Mouse (Mus musculus) CH12.LX (cell line): Measurements from ENCODE around the gene Creb3. TPM values are rescaled to one million over a fixed set of nuclear protein-coding genes. Genes with fewer than 3 reads are reported as not detected.

Experiments used
- DNase-seq: peaks from one replicate; pipeline ENCODE4 v3.0.0-alpha.2; 2013; ENCODE audit errors: extremely low read depth
- H3K27ac ChIP-seq: 2 replicates; pipeline ENCODE4 v1.5.1; 2012; ENCODE audit warnings: low read depth, mild to moderate bottlenecking, control low read depth, moderate library complexity; ENCODE audit not compliant: insufficient read depth
- H3K27me3 ChIP-seq: replicated peaks from 2 replicates; pipeline ENCODE3; 2012; ENCODE audit warnings: inconsistent platforms
- H3K36me3 ChIP-seq, 2 experiments: replicated peaks in 1 of 2; 2 replicates each; pipeline versions ENCODE3 to v1.6.1; 2012; ENCODE audit warnings: inconsistent platforms in 1 of 2, low read length in 1 of 2, mild to moderate bottlenecking in 1 of 2, mixed read lengths in 1 of 2, moderate library complexity in 1 of 2; ENCODE audit not compliant: control insufficient read depth in 1 of 2, insufficient read depth in 1 of 2
- H3K4me1 ChIP-seq, 2 experiments: 2 replicates each; pipeline ENCODE4 v1.6.1; 2012; ENCODE audit warnings: inconsistent platforms in 1 of 2, moderate library complexity in 1 of 2; ENCODE audit not compliant: insufficient read depth in 2 of 2, control insufficient read depth in 1 of 2
- H3K4me2 ChIP-seq: 2 replicates; pipeline ENCODE4 v1.6.1; 2012; ENCODE audit warnings: low read depth, mild to moderate bottlenecking, control low read depth; ENCODE audit not compliant: poor library complexity, insufficient read depth, severe bottlenecking
- H3K4me3 ChIP-seq, 3 experiments: fragments of 150-350 bp in 1 of 3; sonication (generic) in 1 of 3; replicated peaks in 1 of 3; 2 replicates each; pipeline versions ENCODE3 to v1.5.1; 2011 to 2012; ENCODE audit warnings: low read depth in 2 of 3, low read length in 2 of 3, mild to moderate bottlenecking in 2 of 3, moderate library complexity in 2 of 3, control low read depth in 1 of 3, improper control_type of control experiment in 1 of 3, inconsistent platforms in 1 of 3, mixed read lengths in 1 of 3; ENCODE audit not compliant: poor library complexity in 1 of 3
- H3K79me2 ChIP-seq: replicated peaks from 2 replicates; pipeline ENCODE4 v1.6.1; 2012; ENCODE audit warnings: mild to moderate bottlenecking, moderate library complexity; ENCODE audit not compliant: control insufficient read depth, poor library complexity, insufficient read depth, severe bottlenecking; ENCODE audit errors: extremely low read depth
- H3K9ac ChIP-seq: 2 replicates; pipeline ENCODE4 v1.6.1; 2012; ENCODE audit warnings: low read depth, mild to moderate bottlenecking, control low read depth, moderate library complexity; ENCODE audit not compliant: insufficient read depth
- H3K9me3 ChIP-seq: replicated peaks from 2 replicates; pipeline ENCODE3; 2012; ENCODE audit warnings: low read length, inconsistent platforms, mixed read lengths
- BHLHE40 ChIP-seq: IDR thresholded peaks from 2 replicates; pipeline ENCODE4 v1.6.1; 2011; ENCODE audit warnings: mild to moderate bottlenecking, low read depth, low read length, improper control_type of control experiment
- CHD1 ChIP-seq: IDR thresholded peaks from 2 replicates; pipeline ENCODE4 v1.6.1; 2012; ENCODE audit warnings: low read depth, low read length, improper control_type of control experiment, inconsistent platforms
- CHD2 ChIP-seq: IDR thresholded peaks from 2 replicates; pipeline ENCODE4 v1.6.1; 2011; ENCODE audit warnings: low read length, improper control_type of control experiment
- CTCF ChIP-seq, 2 experiments: IDR thresholded peaks in 1 of 2; conservative IDR thresholded peaks in 1 of 2; 2 replicates each; pipeline ENCODE4 v1.5.1; 2011 to 2012; ENCODE audit warnings: low read depth in 2 of 2, low read length in 2 of 2, improper control_type of control experiment in 1 of 2, inconsistent platforms in 1 of 2, mild to moderate bottlenecking in 1 of 2, moderate library complexity in 1 of 2
- EP300 ChIP-seq: IDR thresholded peaks from 2 replicates; pipeline ENCODE4 v1.6.1; 2011; ENCODE audit warnings: low read length, improper control_type of control experiment
- ETS1 ChIP-seq: conservative IDR thresholded peaks from 2 replicates; pipeline ENCODE4 v1.6.1; 2012; ENCODE audit warnings: low read depth, mild to moderate bottlenecking, inconsistent platforms, low read length, improper control_type of control experiment, moderate library complexity
- GABPA ChIP-seq: IDR thresholded peaks from 2 replicates; pipeline ENCODE4 v1.6.1; 2012; ENCODE audit warnings: low read depth, low read length, improper control_type of control experiment, inconsistent platforms; ENCODE audit not compliant: insufficient replicate concordance
- HCFC1 ChIP-seq: IDR thresholded peaks from 2 replicates; pipeline ENCODE4 v1.6.1; 2012; ENCODE audit warnings: low read depth, mild to moderate bottlenecking, inconsistent platforms, low read length, improper control_type of control experiment
- JUND ChIP-seq: conservative IDR thresholded peaks from 2 replicates; pipeline ENCODE4 v1.6.1; 2011; ENCODE audit warnings: low read depth, low read length, improper control_type of control experiment
- MAFK ChIP-seq: IDR thresholded peaks from 2 replicates; pipeline ENCODE4 v1.6.1; 2011; ENCODE audit warnings: low read length, improper control_type of control experiment; ENCODE audit not compliant: insufficient replicate concordance
- MAX ChIP-seq: IDR thresholded peaks from 2 replicates; pipeline ENCODE4 v1.6.1; 2011; ENCODE audit warnings: low read length, improper control_type of control experiment
- NRF1 ChIP-seq: IDR thresholded peaks from 2 replicates; pipeline ENCODE4 v1.6.1; 2014; ENCODE audit warnings: low read depth, mild to moderate bottlenecking, inconsistent platforms, low read length, improper control_type of control experiment, moderate library complexity
- POLR2A ChIP-seq: IDR thresholded peaks from 2 replicates; pipeline ENCODE4 v1.6.1; 2011; ENCODE audit warnings: low read depth, mild to moderate bottlenecking, improper control_type of control experiment, low read length
- POLR2AphosphoS2 ChIP-seq: IDR thresholded peaks from 2 replicates; pipeline ENCODE4 v1.6.1; 2011; ENCODE audit warnings: low read depth, low read length, improper control_type of control experiment
- RCOR1 ChIP-seq: conservative IDR thresholded peaks from 2 replicates; pipeline ENCODE4 v1.6.1; 2012; ENCODE audit warnings: low read depth, mild to moderate bottlenecking, inconsistent platforms, low read length, improper control_type of control experiment
- SIN3A ChIP-seq: IDR thresholded peaks from 2 replicates; pipeline ENCODE4 v1.6.1; 2012; ENCODE audit warnings: low read length, improper control_type of control experiment, inconsistent platforms
- TCF12 ChIP-seq: IDR thresholded peaks from 2 replicates; pipeline ENCODE4 v1.6.1; 2014; ENCODE audit warnings: low read depth, mild to moderate bottlenecking, inconsistent platforms, low read length, improper control_type of control experiment
- USF2 ChIP-seq: conservative IDR thresholded peaks from 2 replicates; pipeline ENCODE4 v1.6.1; 2011; ENCODE audit warnings: low read depth, low read length, improper control_type of control experiment
- ZC3H11A ChIP-seq: IDR thresholded peaks from 2 replicates; pipeline ENCODE4 v1.6.1; 2012; ENCODE audit warnings: low read depth, mild to moderate bottlenecking, inconsistent platforms, low read length, improper control_type of control experiment
- ZNF384 ChIP-seq: IDR thresholded peaks from 2 replicates; pipeline ENCODE4 v1.6.1; 2012; ENCODE audit warnings: low read depth, low read length, improper control_type of control experiment, inconsistent platforms
- dilution Hi-C: fragments of 300-500 bp; cut with MboI; formaldehyde crosslinking; loops from 2 replicates; pipeline ENCODE4 v1.14.3; 2020; ENCODE audit warnings: low sequenced_read_pairs; ENCODE audit not compliant: extremely low pct_unique_long_range_greater_than_20kb, extremely low pct_ligation_motif_present
- in situ Hi-C: fragments of 300-500 bp; cut with MboI; formaldehyde crosslinking; loops from 3 replicates; pipeline ENCODE4 v1.14.3; 2019; ENCODE audit warnings: low sequenced_read_pairs, low pct_ligation_motif_present, low pct_unique_long_range_greater_than_20kb, mixed read lengths
- polyA plus RNA-seq: library from polyadenylated mRNA; unstranded; fragments of >175 nt; gene quantifications from 2 replicates; pipeline ENCODE4 v1.2.1, GENCODE M21; 2012; ENCODE audit warnings: low read depth; ENCODE audit not compliant: insufficient read length
- total RNA-seq, 2 experiments: library from RNA; depleted of rRNA; stranded (reverse); fragments of 300-350 nt in 1 of 2; fragments of >200 nt in 1 of 2; gene quantifications; 2 replicates each; pipeline ENCODE4 v1.2.3; 2012 to 2014

The Creb3 gene
- total and polyA plus RNA-seq, 3 experiments = 26.1 to 33.1 (median 32.9) TPM

- Histone ChIP-seq H3K9me3 (no peaks in the 10 kb centered on the region), H3K27ac (no peak overlapping the region), H3K4me3 (no peak overlapping the region), H3K27me3 (no peaks in the 10 kb centered on the region), H3K4me1 (peaks cover 0 to 5% of the 10 kb centered on the region in 2 experiments; a peak in 1 of 4 replicates), H3K4me2 (no peak overlapping the region), H3K9ac (no peak overlapping the region), H3K36me3 (peaks cover 89 to 99% of the 10 kb centered on the region in 2 experiments), H3K79me2 (no peaks in the 10 kb centered on the region)
- in situ Hi-C loops (no loop called here), dilution Hi-C loops (no loop called here)
- TF ChIP-seq CTCF (conservative IDR thresholded peaks at IDR 0.05 in 1 of 2, IDR thresholded peaks at IDR 0.05 in 1 of 2; ENCODE audit: low read depth in 2 of 2, low read length in 2 of 2) = no peak
- TF ChIP-seq USF2 = no peak
- TF ChIP-seq HCFC1 = no peak
- TF ChIP-seq BHLHE40 = no peak
- TF ChIP-seq ZNF384 = no peak
- no peak for TF ChIP-seq POLR2AphosphoS2
- no peak for DNase-seq
These were observed 20.1 kb upstream of the Creb3 start for GRCm38 (mm10) chr4:43542044-43542443.

- H3K9ac ChIP-seq = no peak overlapping the region
- dilution Hi-C loops = no loop called here
- H3K27me3 ChIP-seq = no peaks in the 10 kb centered on the region
- no peak for TF ChIP-seq CHD2
- TF ChIP-seq MAX = no peak
- TF ChIP-seq USF2 = no peak
- no peak for TF ChIP-seq ETS1
- TF ChIP-seq NRF1 = no peak
- no peak for TF ChIP-seq SIN3A
- no peak for TF ChIP-seq JUND
- no peak for TF ChIP-seq ZC3H11A
- no peak for TF ChIP-seq GABPA
- no peak for TF ChIP-seq RCOR1
- TF ChIP-seq MAFK = no peak
- no peak for TF ChIP-seq TCF12
- TF ChIP-seq CHD1 = no peak
- TF ChIP-seq POLR2AphosphoS2 = no peak
- TF ChIP-seq CTCF (conservative IDR thresholded peaks at IDR 0.05 in 1 of 2, IDR thresholded peaks at IDR 0.05 in 1 of 2; ENCODE audit: low read depth in 2 of 2, low read length in 2 of 2) = no peak
- TF ChIP-seq EP300 = no peak
- TF ChIP-seq POLR2A = no peak
- TF ChIP-seq, all 38 proteins: peak for 0
- in situ Hi-C loops = no loop called here
- Histone ChIP-seq H3K79me2 (no peaks in the 10 kb centered on the region), H3K4me3 (no peak overlapping the region), H3K4me2 (no peak overlapping the region), H3K9me3 (no peaks in the 10 kb centered on the region), H3K27ac (no peak overlapping the region), H3K4me1 (peaks cover 0 to 5% of the 10 kb centered on the region in 2 experiments; a peak in 1 of 4 replicates), H3K36me3 (peaks cover 92 to 100% of the 10 kb centered on the region in 2 experiments)
- DNase-seq = no peak
These were observed 15.6 kb upstream of the Creb3 start for GRCm38 (mm10) chr4:43546375-43547047.
